Mouse (Mus musculus) heart, adult 10 weeks (tissue): ENCODE results near the gene Olfr1349. TPM values are rescaled to one million over a fixed set of nuclear protein-coding genes. Genes with fewer than 3 reads are reported as not detected.

Experiments
- polyA plus RNA-seq: library from polyadenylated mRNA; stranded (reverse); fragments of 350-450 nt; fragmentation: Illumina TruSeq; extraction: RNeasy Lipid Tissue Mini Kit (QIAGEN cat#74804); gene quantifications from one replicate; pipeline ENCODE4 v1.2.3, GENCODE M21; 2014; ENCODE audit warnings: low read depth, low replicate concordance

Olfr1349 gene
- polyA plus RNA-seq = not detected

DNA sequence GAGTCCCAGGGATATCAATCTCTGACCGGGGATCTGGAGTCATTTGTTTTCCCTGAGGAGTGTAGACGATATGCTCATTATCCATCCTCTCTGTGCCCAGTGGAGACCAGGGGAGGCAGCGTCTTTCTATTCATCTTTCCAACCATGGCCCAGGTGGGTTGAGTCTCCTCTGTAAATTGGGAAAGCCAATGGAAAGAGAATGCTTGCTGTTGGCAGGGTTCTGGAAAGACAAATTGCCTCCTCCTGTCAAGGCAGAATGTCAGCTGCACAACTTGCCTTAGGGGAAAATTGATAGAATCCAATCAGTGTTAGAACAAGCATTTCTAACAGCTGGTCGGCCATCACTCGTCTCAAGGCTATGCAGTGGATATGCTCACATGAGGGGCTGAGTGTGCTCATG is at the start of gene Olfr1349:
Gene Olfr1349 (minus strand): TSS at position 101 of the 400 bp plus-strand sequence.

DNA sequence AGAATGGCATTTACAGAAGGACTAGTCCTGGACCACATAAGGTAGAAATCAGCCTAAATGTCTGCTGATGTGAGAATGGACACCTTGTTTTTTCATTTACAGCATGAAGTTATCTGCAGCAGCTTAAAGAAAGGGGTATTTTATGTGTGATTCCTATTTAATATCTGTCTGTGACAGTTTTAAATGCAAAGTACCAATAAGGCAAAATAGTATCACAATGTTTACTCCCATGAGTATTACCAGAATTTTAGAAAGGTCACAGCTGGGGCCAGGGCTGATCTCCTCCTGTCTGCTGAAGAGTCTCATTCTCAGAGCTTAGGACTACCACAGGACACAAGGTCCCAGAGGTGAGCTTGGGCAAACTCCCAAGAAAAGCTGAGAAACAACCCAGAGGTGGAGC is 41.8 kb upstream of the Olfr1349 start, which contains the start of gene Olfr1350:
Gene Olfr1350 (plus strand): TSS at position 301 of the 400 bp plus-strand sequence.

DNA sequence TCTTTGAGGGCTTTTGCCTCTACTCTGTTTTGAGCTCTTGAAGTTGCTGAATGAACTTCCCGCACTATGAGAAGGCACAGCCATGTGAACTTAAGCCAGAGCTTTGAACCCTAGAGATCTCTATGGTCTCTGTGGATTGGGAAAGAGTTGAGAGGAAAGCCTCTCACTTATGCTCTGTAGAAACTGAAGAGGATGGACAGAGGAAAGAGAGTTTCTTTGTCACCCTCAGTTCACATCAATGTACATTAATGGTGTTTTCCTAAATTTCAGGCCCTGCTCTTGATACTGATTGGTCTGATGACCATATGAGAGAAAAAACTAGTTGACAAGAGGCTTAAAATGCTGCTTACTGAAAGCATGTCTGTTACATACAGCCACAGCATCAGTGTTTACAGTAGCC is 14.1 kb downstream of the Olfr1349 start, which contains the start of gene Olfr1348:
Gene Olfr1348 (minus strand): TSS at position 101 of the 400 bp plus-strand sequence.

DNA sequence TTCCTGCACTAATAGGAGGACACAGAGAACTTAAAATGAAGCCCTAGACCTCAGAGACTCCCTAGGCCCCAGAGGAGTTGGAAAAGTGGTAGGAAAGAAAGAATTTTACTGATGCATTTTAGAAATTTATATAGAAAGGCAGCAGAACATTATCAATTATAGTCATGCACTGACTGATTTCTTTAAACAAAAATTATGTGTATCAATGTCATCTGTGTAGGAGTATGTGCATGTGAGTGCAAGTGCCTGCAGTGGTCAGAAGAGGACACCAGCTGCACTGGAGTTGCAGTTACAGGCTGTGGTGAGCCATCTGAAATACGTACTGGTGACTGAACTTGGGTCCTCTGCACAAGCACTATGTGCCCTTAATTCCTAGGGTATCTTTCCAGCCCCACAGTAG is 23.1 kb downstream of the Olfr1349 start, which contains the start of gene Olfr1347:
Gene Olfr1347 (minus strand): TSS at position 101 of the 400 bp plus-strand sequence.

DNA sequence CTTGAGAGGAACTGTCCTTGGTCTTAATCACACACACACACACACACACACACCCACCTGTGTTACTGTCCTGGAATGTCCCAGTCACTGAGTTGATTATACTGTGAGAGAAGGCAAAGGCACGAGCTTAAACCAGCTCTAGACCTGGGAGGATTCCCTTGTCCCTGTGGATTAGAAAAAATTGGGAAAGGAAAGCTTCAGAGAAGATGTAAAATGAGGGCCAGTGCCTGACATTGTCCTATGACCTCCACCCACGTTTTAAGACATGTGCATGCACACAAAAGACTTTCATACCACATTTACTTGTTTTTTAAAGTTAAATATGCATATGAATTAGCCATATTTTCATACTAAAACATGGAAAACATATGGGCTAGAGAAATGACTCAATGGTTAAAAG is 35.9 kb downstream of the Olfr1349 start, which contains the start of gene Olfr5:
Gene Olfr5 (minus strand): TSS at position 101 of the 400 bp plus-strand sequence.

DNA sequence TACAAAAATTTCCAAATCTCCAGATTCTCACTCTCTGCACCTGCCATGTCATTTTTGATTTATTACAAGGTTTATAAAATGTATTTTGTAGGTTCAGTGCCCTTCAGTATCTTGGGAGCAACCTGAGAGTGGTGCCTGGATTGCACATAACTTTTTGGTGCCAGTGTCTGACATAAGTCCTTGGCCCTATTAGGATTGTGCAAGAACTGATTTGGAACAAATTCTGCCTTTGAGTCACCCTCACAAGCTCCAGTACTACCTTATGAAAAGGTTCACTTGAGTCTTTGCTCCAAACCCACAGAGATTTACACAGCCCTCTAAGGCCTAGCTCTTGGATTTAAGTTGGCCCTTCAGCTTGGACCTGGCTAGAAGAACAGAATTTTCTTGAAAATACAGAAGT is 55.8 kb downstream of the Olfr1349 start, which contains the start of gene Olfr1346:
Gene Olfr1346 (plus strand): TSS at position 151 of the 400 bp plus-strand sequence.

Other genes with a start within 250 kb of the Olfr1349 start
- 3.1 TPM for gene Zfp667, start 236.4 kb downstream of the Olfr1349 start, polyA plus RNA-seq
- 3.0 TPM for gene Zfp583, start 191.7 kb downstream of the Olfr1349 start, polyA plus RNA-seq
- 0.47 TPM for gene Gm3854, start 179.2 kb downstream of the Olfr1349 start, polyA plus RNA-seq
- 2.1 TPM for gene Zfp78, start 159.7 kb downstream of the Olfr1349 start, polyA plus RNA-seq
- gene Zfp28, start 139.7 kb downstream of the Olfr1349 start, polyA plus RNA-seq = 6.3 TPM
- not detected for gene Smim17, start 124.2 kb downstream of the Olfr1349 start, polyA plus RNA-seq
- gene Gm20715, start 112.7 kb downstream of the Olfr1349 start, polyA plus RNA-seq = not detected
- not detected for gene Olfr1344, start 84.3 kb downstream of the Olfr1349 start, polyA plus RNA-seq
- not detected for gene Olfr1336, start 66.8 kb downstream of the Olfr1349 start, polyA plus RNA-seq
- gene Olfr1346, start 55.8 kb downstream of the Olfr1349 start, polyA plus RNA-seq = not detected
- gene Olfr5, start 36.0 kb downstream of the Olfr1349 start, polyA plus RNA-seq = not detected
- not detected for gene Olfr1347, start 23.2 kb downstream of the Olfr1349 start, polyA plus RNA-seq
- gene Olfr1348, start 14.2 kb downstream of the Olfr1349 start, polyA plus RNA-seq = not detected
- gene Olfr1350, start 41.9 kb upstream of the Olfr1349 start, polyA plus RNA-seq = not detected
- gene Zim1, start 173.5 kb upstream of the Olfr1349 start, polyA plus RNA-seq = 4.1 TPM
- 12.9 TPM for gene Peg3, start 207.5 kb upstream of the Olfr1349 start, polyA plus RNA-seq
- 0.31 TPM for gene Usp29, start 207.6 kb upstream of the Olfr1349 start, polyA plus RNA-seq